Mouse (Mus musculus): ENCODE data around the gene Slc7a8. TPM values are rescaled to one million over a fixed set of nuclear protein-coding genes. Genes with fewer than 3 reads are reported as not detected.

Slc7a8 gene
- polyA plus RNA-seq, 1 experiment = 37.1 TPM

GRCm38 (mm10) chr14:54687251-54687650 lies 94.5 kb downstream of the Slc7a8 start:
- 2% methylated on average over 8 of the region's 8 CpGs for WGBS
- no peak for DNase-seq
- TF ChIP-seq CTCF (IDR thresholded peaks at IDR 0.05; ENCODE audit: borderline replicate concordance, insufficient read depth, low read depth, low read length) (no peak), POLR2A (IDR thresholded peaks at IDR 0.05; ENCODE audit: borderline replicate concordance, insufficient read depth, low read length) (no peak)

GRCm38 (mm10) chr14:54686522-54687143 lies 95.1 kb downstream of the Slc7a8 start, which contains the start of gene Acin1:
Gene Acin1 (minus strand): TSS chr14:54686931.
- Histone ChIP-seq H3K27ac (ENCODE audit: insufficient read depth, low read length) (peak within 1 kb of the TSS; percentile 90), H3K27me3 (ENCODE audit: control insufficient read depth, insufficient read depth, low read length) (no peaks in the 10 kb centered on the region), H3K4me3 (replicated peaks; ENCODE audit: insufficient read depth, low read depth, low read length) (peak within 1 kb of the TSS; percentile 90), H3K4me1 (ENCODE audit: control insufficient read depth, insufficient read depth, low read length) (peaks cover 5% of the 10 kb centered on the region; the same call in 1 of the 2 replicates)
- TF ChIP-seq CTCF (IDR thresholded peaks at IDR 0.05; ENCODE audit: borderline replicate concordance, insufficient read depth, low read depth, low read length) (no peak), POLR2A (IDR thresholded peaks at IDR 0.05; ENCODE audit: borderline replicate concordance, insufficient read depth, low read length) (peak; percentile 91; the same call in 1 of the 2 replicates)
- under 1% methylated on average over 44 of the region's 44 CpGs for WGBS
- DNase-seq = peak; percentile 100

More at GRCm38 (mm10) chr14:54687251-54687650, 94.5 kb downstream of the Slc7a8 start:
- H3K4me1 ChIP-seq (ENCODE audit: control insufficient read depth, insufficient read depth, low read length) = peaks cover 5% of the 10 kb centered on the region; the same call in 1 of the 2 replicates
- no peaks in the 10 kb centered on the region for H3K27me3 ChIP-seq (ENCODE audit: control insufficient read depth, insufficient read depth, low read length)
- peak overlapping the region; percentile 59 for H3K4me3 ChIP-seq (replicated peaks; ENCODE audit: insufficient read depth, low read depth, low read length)
- no peak overlapping the region for H3K27ac ChIP-seq (ENCODE audit: insufficient read depth, low read length)

- peak in 1 of 2 experiments; percentile 85 for DNase-seq
- TF ChIP-seq POLR2A (IDR thresholded peaks at IDR 0.05; ENCODE audit: borderline replicate concordance, insufficient read depth, low read length) (no peak), CTCF (IDR thresholded peaks at IDR 0.05; ENCODE audit: borderline replicate concordance, insufficient read depth, low read depth, low read length) (no peak)
- WGBS = under 1% methylated on average over 41 of the region's 41 CpGs
- Histone ChIP-seq H3K27ac (ENCODE audit: insufficient read depth, low read length) (peak within 1 kb of the TSS; percentile 90), H3K27me3 (ENCODE audit: control insufficient read depth, insufficient read depth, low read length) (no peaks in the 10 kb centered on the region), H3K4me1 (ENCODE audit: control insufficient read depth, insufficient read depth, low read length) (peaks cover 5% of the 10 kb centered on the region; the same call in 1 of the 2 replicates), H3K4me3 (replicated peaks; ENCODE audit: insufficient read depth, low read depth, low read length) (peak within 1 kb of the TSS; percentile 90)
These were observed 95.7 kb downstream of the Slc7a8 start, which contains the start of gene 1700123O20Rik for GRCm38 (mm10) chr14:54686063-54686521. Gene 1700123O20Rik (plus strand): TSS chr14:54686216.

GRCm38 (mm10) chr14:54685471-54685870 lies 96.3 kb downstream of the Slc7a8 start:
- H3K4me1 ChIP-seq (ENCODE audit: control insufficient read depth, insufficient read depth, low read length) = peaks cover 5% of the 10 kb centered on the region; the same call in 1 of the 2 replicates
- no peaks in the 10 kb centered on the region for H3K27me3 ChIP-seq (ENCODE audit: control insufficient read depth, insufficient read depth, low read length)
- H3K4me3 ChIP-seq (replicated peaks; ENCODE audit: insufficient read depth, low read depth, low read length) = peak overlapping the region; percentile 90
- no peak for TF ChIP-seq POLR2A (IDR thresholded peaks at IDR 0.05; ENCODE audit: borderline replicate concordance, insufficient read depth, low read length)
- TF ChIP-seq CTCF (IDR thresholded peaks at IDR 0.05; ENCODE audit: borderline replicate concordance, insufficient read depth, low read depth, low read length) = no peak
- no peak overlapping the region for H3K27ac ChIP-seq (ENCODE audit: insufficient read depth, low read length)
- DNase-seq = no peak
- 6% methylated on average over 8 of the region's 8 CpGs for WGBS

- H3K27ac ChIP-seq (ENCODE audit: insufficient read depth, low read length) = no peak overlapping the region
- no peak overlapping the region for H3K4me3 ChIP-seq (replicated peaks; ENCODE audit: insufficient read depth, low read depth, low read length)
- no peak for DNase-seq
- H3K27me3 ChIP-seq (ENCODE audit: control insufficient read depth, insufficient read depth, low read length) = no peaks in the 10 kb centered on the region
- TF ChIP-seq POLR2A (IDR thresholded peaks at IDR 0.05; ENCODE audit: borderline replicate concordance, insufficient read depth, low read length) (no peak), CTCF (IDR thresholded peaks at IDR 0.05; ENCODE audit: borderline replicate concordance, insufficient read depth, low read depth, low read length) (no peak)
- WGBS = 30% methylated on average over 3 of the region's 3 CpGs
- peaks cover 2% of the 10 kb centered on the region; the same call in 1 of the 2 replicates for H3K4me1 ChIP-seq (ENCODE audit: control insufficient read depth, insufficient read depth, low read length)
These were observed 99.3 kb downstream of the Slc7a8 start for GRCm38 (mm10) chr14:54682396-54682795.

GRCm38 (mm10) chr14:54678657-54679304 lies 103.0 kb downstream of the Slc7a8 start:
- peaks cover 8% of the 10 kb centered on the region; the same call in 1 of the 2 replicates for H3K4me1 ChIP-seq (ENCODE audit: control insufficient read depth, insufficient read depth, low read length)
- no peaks in the 10 kb centered on the region for H3K27me3 ChIP-seq (ENCODE audit: control insufficient read depth, insufficient read depth, low read length)
- H3K27ac ChIP-seq (ENCODE audit: insufficient read depth, low read length) = no peak overlapping the region
- H3K4me3 ChIP-seq (replicated peaks; ENCODE audit: insufficient read depth, low read depth, low read length) = no peak overlapping the region
- TF ChIP-seq CTCF (IDR thresholded peaks at IDR 0.05; ENCODE audit: borderline replicate concordance, insufficient read depth, low read depth, low read length) (no peak), POLR2A (IDR thresholded peaks at IDR 0.05; ENCODE audit: borderline replicate concordance, insufficient read depth, low read length) (no peak)
- no peak for DNase-seq
- 82% methylated on average over 16 of the region's 16 CpGs for WGBS

GRCm38 (mm10) chr14:54676290-54676689 lies 105.5 kb downstream of the Slc7a8 start:
- DNase-seq = no peak
- no peak for TF ChIP-seq POLR2A (IDR thresholded peaks at IDR 0.05; ENCODE audit: borderline replicate concordance, insufficient read depth, low read length)
- TF ChIP-seq CTCF (IDR thresholded peaks at IDR 0.05; ENCODE audit: borderline replicate concordance, insufficient read depth, low read depth, low read length) = no peak
- H3K27ac ChIP-seq (ENCODE audit: insufficient read depth, low read length) = 0 out of 2 replicates have a peak overlapping the region, but pooled peaks have one; percentile 20
- no peak overlapping the region for H3K4me3 ChIP-seq (replicated peaks; ENCODE audit: insufficient read depth, low read depth, low read length)
- H3K27me3 ChIP-seq (ENCODE audit: control insufficient read depth, insufficient read depth, low read length) = no peaks in the 10 kb centered on the region
- 78% methylated on average over 5 of the region's 5 CpGs for WGBS
- peaks cover 6% of the 10 kb centered on the region; the same call in 1 of the 2 replicates for H3K4me1 ChIP-seq (ENCODE audit: control insufficient read depth, insufficient read depth, low read length)

Data from cerebellum, adult 2 months (tissue).